In the genomic region with DNA sequence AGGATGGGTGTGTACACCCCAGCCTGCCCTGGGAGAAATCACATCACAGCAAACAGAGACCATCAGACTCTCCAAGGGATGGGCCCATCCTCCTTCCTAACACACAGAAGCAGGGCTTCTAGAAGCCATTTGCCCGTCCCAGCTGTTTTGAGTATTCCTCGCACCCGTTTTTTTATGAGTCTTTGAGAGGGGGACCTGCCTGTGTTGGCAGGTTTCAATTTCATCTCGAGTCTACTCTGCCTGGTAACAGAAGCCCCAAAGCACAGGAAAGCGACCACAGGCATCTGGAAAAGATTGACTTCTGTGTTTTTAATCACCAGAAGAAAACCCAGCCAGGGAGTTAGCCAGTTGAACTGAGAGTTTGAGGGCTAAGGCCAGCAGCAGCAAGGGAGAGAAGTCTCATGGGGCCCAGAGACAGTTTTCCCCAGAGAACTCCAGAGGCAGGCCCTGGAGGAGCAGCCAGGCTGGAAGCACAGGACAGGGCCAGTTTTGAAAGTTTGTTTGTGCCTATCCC, we compare ENCODE assay signal across 9 mouse cellular contexts. TPM values are rescaled to one million over a fixed set of nuclear protein-coding genes. Genes with fewer than 3 reads are reported as not detected.
DNase-seq lines count a peak whose midpoint lies in the region; ATAC-seq and TF ChIP-seq lines count a peak whose summit lies in the region.
"Had no signal": no experiment of that assay in that cellular context is flagged by ENCODE, and none has a peak within 500 bp of the region (broad histone marks: within the 10 kb centered on the region; RNA-seq: fewer than 3 reads in every experiment).

No protein-coding gene starts in this region.

- WGBS in heart, adult 2 months, result 51% methylated on average over 5 of the region's 5 CpGs
- 52% methylated on average over 5 of the region's 5 CpGs for WGBS in heart, embryonic 16.5 days
- WGBS in midbrain, embryonic 14.5 days, result 31% methylated on average over 5 of the region's 5 CpGs

- no peaks in the 10 kb centered on the region; the same call in 1 of the 2 replicates for H3K9me3 ChIP-seq in heart, embryonic 16.5 days (replicated peaks; ENCODE audit: control insufficient read depth, low read length)
- no peaks in the 10 kb centered on the region for H3K9me3 ChIP-seq in midbrain, embryonic 14.5 days (ENCODE audit: control insufficient read depth, low read length)

- TF ChIP-seq CTCF in heart, adult 2 months (IDR thresholded peaks at IDR 0.05), result no peak

- intact Hi-C loops in heart, adult 2 months (cut with DNase I), result no loop called here
- intact Hi-C loops in heart, postnatal 25 days (cut with DNase I), result no loop called here
- intact Hi-C loops in left cerebral cortex, postnatal 14 days (cut with DNase I), result no loop called here

- H3K4me3 ChIP-seq in heart, adult 2 months, result no peak overlapping the region
- no peak overlapping the region for H3K4me3 ChIP-seq in heart, embryonic 16.5 days (ENCODE audit: low read length)
- no peak overlapping the region for H3K4me3 ChIP-seq in midbrain, embryonic 14.5 days (replicated peaks; ENCODE audit: low read depth, low read length)

- H3K36me3 ChIP-seq in heart, adult 2 months (ENCODE audit: control insufficient read depth, insufficient read depth, low read length), result peaks cover 2% of the 10 kb centered on the region; the same call in 1 of the 2 replicates
- no peaks in the 10 kb centered on the region for H3K36me3 ChIP-seq in heart, embryonic 16.5 days (ENCODE audit: control insufficient read depth, insufficient read depth)
- H3K36me3 ChIP-seq in midbrain, embryonic 14.5 days (ENCODE audit: control insufficient read depth, insufficient read depth, low read length), result no peaks in the 10 kb centered on the region

- H3K79me2 ChIP-seq in heart, adult 2 months (replicated peaks; ENCODE audit: control insufficient read depth, insufficient read depth, low read length), result no peaks in the 10 kb centered on the region

- no peaks in the 10 kb centered on the region for H3K27me3 ChIP-seq in heart, adult 2 months (ENCODE audit: control insufficient read depth, insufficient read depth, low read length)
- H3K27me3 ChIP-seq in heart, embryonic 16.5 days (ENCODE audit: control insufficient read depth, insufficient read depth, low read length), result no peaks in the 10 kb centered on the region
- no peaks in the 10 kb centered on the region for H3K27me3 ChIP-seq in midbrain, embryonic 14.5 days (ENCODE audit: control insufficient read depth, insufficient read depth, low read length)

- no peak for ATAC-seq in heart, embryonic 16.5 days (replicated peaks; ENCODE audit: extremely low read depth, insufficient read depth, low FRiP score)
- no peak for ATAC-seq in midbrain, embryonic 14.5 days (ENCODE audit: low FRiP score, low TSS enrichment)

- H3K27ac ChIP-seq in heart, adult 2 months, result peak overlapping the region; percentile 59
- H3K27ac ChIP-seq in heart, embryonic 16.5 days (ENCODE audit: low read length), result peak overlapping the region; percentile 81
- H3K27ac ChIP-seq in midbrain, embryonic 14.5 days (replicated peaks; ENCODE audit: low read depth, low read length), result peak overlapping the region; percentile 43

- TF ChIP-seq POLR2A in heart, adult 2 months (IDR thresholded peaks at IDR 0.05; ENCODE audit: insufficient read depth, low read depth, low read length), result no peak

- peaks cover 13% of the 10 kb centered on the region for H3K4me1 ChIP-seq in heart, adult 2 months (ENCODE audit: control insufficient read depth, insufficient read depth, low read length)
- H3K4me1 ChIP-seq in heart, embryonic 16.5 days (ENCODE audit: control insufficient read depth, insufficient read depth, low read length), result peaks cover 36% of the 10 kb centered on the region
- H3K4me1 ChIP-seq in midbrain, embryonic 14.5 days (ENCODE audit: control insufficient read depth, insufficient read depth, low read length), result peaks cover 20% of the 10 kb centered on the region

- no peak for TF ChIP-seq EP300 in heart, adult 2 months (IDR thresholded peaks at IDR 0.05; ENCODE audit: insufficient read depth, low read depth, low read length)

- H3K9ac ChIP-seq in heart, adult 2 months (ENCODE audit: low read depth, low read length), result no peak overlapping the region
- peak overlapping the region; percentile 53 for H3K9ac ChIP-seq in heart, embryonic 16.5 days (ENCODE audit: low read length)
- H3K9ac ChIP-seq in midbrain, embryonic 14.5 days (replicated peaks; ENCODE audit: low read length), result no peak overlapping the region; the same call in 1 of the 2 replicates

- no peak overlapping the region; the same call in 1 of the 2 replicates for H3K4me2 ChIP-seq in heart, embryonic 16.5 days (ENCODE audit: low read depth, low read length)
- H3K4me2 ChIP-seq in midbrain, embryonic 14.5 days (ENCODE audit: low read length), result no peak overlapping the region

- DNase-seq in heart, adult 2 months, result peak in 1 of 2 experiments; percentile 45
- DNase-seq in heart, postnatal 25 days (ENCODE audit: low spot score), result no peak
- peak; percentile 85 for DNase-seq in embryo, embryonic 10.5 days (ENCODE audit: low spot score)
- DNase-seq in midbrain, embryonic 14.5 days, result no peak
- DNase-seq in left cerebral cortex, adult 9 months (ENCODE audit: low spot score in 2 of 2), result no peak
- DNase-seq in testis, postnatal 14 days (ENCODE audit: low spot score), result no peak
- DNase-seq in left cerebral cortex, postnatal 14 days (ENCODE audit: low spot score in 2 of 2), result no peak
- DNase-seq: right cerebral cortex, postnatal 25 days had no signal

RNA-seq across cellular contexts. Expression of a gene that starts 24.7 kb away (rescaled TPM):
- 10 to 100 TPM; 38.5 to 43.9 TPM for total RNA-seq in heart, adult 2 months (2021)
- polyA plus RNA-seq in heart, adult 2 months (2012; rRNA removed), result 51.0 and 75.1 TPM in 2 replicates
- 10 to 100 TPM; 48.7 to 54.3 TPM for total RNA-seq in heart, postnatal 25 days (2021)
- 61.8 and 73.3 TPM in 2 replicates for polyA plus RNA-seq in heart, embryonic 16.5 days (2015; fragmentation: Nextera tagmentation; extraction: Ambion mirVana)
- polyA plus RNA-seq in midbrain, embryonic 14.5 days (2014; fragmentation: Nextera tagmentation; extraction: Ambion mirVana), result 90.9 and 93.8 TPM in 2 replicates
- 100 to 1,000 TPM; 143 to 153 TPM for total RNA-seq in left cerebral cortex, postnatal 14 days (2021)
